Mouse (Mus musculus) heart, postnatal 14 days (tissue): ENCODE results near the gene Slc35g1. TPM values are rescaled to one million over a fixed set of nuclear protein-coding genes. Genes with fewer than 3 reads are reported as not detected.

Source experiments
- DNase-seq, 2 experiments: peaks; one replicate each; pipeline ENCODE4 v3.0.0; 2021 to 2022
- intact Hi-C: fragments of 180-260 bp; cut with DNase I; formaldehyde crosslinking; loops from one replicate; pipeline ENCODE4 v1.15.1; 2025
- long read RNA-seq, 2 experiments: library from polyadenylated mRNA; stranded (forward); transcript quantifications; one replicate each; pipeline ENCODE4 v2.0.0; 2021
- total RNA-seq, 2 experiments: library from RNA; stranded (reverse); gene quantifications; 2 replicates each; pipeline ENCODE4 v1.2.3; 2021

The Slc35g1 gene
- 1 to 10 TPM; 1.4 to 1.6 TPM for total RNA-seq
- long read RNA-seq, experiment 1, partial matches to known transcripts = 0 of 2 reads
- long read RNA-seq, experiment 1, other reads (novel, unspliced or antisense) = 0 of 2 reads
- long read RNA-seq, experiment 2, partial matches to known transcripts = 0 of 1 reads
- long read RNA-seq, experiment 2, other reads (novel, unspliced or antisense) = 1 of 1 reads

DNA sequence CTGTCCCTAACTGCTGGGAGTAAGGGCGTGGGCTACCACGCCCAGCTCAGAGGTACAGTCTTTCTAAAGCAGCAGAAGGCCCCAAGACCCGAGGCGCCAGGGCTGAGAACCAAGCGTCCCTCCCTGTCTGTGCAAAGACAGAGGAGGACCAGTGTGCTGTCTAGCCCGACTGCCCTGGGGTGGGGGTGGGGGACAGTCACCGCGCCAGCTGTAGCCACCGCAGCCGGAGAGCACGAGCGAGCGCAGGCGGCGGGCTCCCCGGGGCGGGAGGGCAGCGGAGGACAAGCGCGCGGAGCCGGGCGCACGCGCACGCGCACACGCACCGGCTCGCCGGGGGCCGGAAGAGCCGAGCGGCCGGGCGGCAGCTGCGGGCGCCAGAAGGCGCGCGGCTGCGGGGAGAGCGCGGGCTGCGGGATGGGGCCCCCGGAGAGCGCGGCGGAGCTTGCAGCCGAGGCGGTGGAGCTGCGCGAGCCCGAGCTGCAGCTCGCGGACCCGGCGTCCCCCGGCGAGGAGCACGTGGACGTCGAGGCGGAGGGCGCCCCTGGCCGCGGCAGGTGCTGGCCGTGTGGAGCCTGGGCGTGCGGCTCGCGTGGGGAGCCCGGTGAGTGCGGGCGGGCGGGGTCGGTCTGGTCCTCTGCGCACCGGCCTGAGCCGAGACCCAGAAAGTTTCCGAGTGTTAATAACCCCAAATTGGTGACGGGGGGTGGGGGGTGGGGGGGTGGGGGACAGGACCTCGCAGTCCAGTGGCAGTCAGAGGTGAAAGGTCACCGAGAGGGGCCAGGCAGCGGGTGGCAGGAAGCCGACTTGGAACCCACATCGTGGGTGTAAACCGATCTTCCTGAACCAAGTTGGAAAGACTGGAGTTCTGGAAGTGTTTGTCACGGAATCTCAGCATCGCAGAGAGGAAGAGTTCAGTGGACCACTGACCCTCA lies at the start of gene Slc35g1:
TSS of gene Slc35g1 (plus strand) at position 280 of the 932 bp plus-strand sequence.
- intact Hi-C loops = no loop called here
- DNase-seq = peak; percentile 68 to 76

DNA sequence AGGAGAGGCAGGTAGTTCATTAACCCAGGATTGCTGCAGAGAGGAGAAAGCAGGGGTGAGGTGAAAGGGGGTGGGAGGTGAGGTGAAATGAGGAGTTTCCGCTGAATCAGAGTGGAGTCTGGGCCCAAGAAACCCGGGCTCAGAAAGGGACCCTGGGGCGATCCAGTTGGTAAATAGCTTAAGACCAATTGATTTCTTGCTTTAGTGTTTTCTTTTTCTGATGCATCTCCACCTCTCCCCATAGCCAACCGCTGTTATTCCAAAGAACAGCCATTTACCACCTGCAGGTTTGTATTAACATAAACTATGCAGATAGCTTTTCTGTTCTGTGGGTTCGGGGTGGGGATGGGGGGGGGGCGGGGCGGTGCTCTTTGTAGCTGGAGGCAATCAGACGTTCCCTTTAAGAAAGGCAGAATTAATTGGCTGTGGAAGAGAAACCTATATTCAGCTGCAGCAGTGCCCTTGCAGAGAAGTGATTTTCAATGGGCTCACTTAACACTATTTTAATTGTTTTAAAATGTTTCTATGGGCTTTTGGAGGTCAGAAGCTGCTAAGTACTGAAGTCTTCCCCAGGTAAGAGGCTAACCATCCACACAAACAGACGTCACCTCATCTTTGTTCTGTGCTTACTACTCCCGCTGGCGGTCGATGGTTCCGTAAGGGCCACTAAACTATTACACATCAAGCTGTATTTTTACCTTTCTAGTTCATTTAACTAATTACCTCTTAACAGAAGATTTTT lies 47.3 kb upstream of the Slc35g1 start:
- no peak for DNase-seq
- intact Hi-C loops = no loop called here

DNA sequence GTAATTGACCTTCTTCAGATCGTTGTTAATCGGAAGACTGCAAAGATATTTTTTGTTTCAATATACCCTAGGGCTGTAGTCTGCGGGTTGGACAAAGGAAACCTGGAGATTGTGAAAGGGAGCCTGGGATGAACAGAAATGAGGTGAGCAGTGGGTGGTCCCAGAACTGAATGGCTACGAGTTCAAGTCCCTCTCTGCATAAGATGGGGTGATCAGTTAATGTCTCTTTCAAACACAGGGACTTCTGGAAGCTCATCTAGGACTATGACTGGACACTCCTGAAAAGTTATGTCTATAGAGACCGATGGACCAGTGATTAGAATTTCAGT lies 46.8 kb upstream of the Slc35g1 start:
- DNase-seq = no peak
- intact Hi-C loops = no loop called here

DNA sequence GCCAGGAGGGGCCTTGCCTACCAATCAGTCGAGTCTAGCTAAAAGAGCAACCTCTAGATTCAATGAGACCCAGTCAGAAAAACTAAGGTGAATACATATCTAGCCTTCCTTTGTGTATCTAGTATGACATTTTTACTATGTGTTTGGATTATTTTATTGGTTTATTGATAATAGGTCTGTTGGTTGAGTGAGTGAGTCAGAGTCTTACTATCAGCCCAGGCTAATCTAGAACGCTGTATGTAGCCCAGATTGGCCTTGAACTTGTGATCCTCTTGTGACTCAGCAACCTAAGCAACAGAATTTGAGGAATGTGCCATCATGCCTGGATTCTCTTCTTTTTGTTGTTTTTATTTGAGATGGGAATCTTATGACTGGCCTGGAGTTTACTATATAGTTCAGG lies 44.6 kb upstream of the Slc35g1 start:
- intact Hi-C loops = loop anchor here (5.0 to 10.0 kb wide), 3 partner anchors 99 to 276 kb away; no protein-coding TSS in a partner anchor
- DNase-seq = no peak

DNA sequence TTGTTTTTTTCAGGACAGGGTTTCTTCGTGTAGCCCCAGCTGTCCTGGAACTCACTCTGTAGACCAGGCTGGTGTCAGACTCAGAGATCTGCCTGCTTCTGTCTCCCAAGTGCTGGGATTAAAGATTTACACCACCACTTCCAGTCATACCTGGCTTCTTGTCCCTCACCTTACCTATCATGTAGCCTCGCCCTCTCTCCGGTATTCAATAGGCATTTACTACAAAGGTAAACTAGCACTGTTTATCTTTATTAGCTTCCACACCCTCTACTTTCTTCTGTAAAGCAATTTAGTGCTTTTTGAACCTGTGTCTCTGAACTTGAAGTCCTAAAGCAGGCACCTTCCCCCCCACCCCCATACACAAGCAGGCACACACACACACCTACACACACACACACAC lies 44.1 kb upstream of the Slc35g1 start:
- intact Hi-C loops = loop anchor here (1.0 to 10.0 kb wide), 4 partner anchors 99 to 396 kb away; no protein-coding TSS in a partner anchor
- no peak for DNase-seq

DNA sequence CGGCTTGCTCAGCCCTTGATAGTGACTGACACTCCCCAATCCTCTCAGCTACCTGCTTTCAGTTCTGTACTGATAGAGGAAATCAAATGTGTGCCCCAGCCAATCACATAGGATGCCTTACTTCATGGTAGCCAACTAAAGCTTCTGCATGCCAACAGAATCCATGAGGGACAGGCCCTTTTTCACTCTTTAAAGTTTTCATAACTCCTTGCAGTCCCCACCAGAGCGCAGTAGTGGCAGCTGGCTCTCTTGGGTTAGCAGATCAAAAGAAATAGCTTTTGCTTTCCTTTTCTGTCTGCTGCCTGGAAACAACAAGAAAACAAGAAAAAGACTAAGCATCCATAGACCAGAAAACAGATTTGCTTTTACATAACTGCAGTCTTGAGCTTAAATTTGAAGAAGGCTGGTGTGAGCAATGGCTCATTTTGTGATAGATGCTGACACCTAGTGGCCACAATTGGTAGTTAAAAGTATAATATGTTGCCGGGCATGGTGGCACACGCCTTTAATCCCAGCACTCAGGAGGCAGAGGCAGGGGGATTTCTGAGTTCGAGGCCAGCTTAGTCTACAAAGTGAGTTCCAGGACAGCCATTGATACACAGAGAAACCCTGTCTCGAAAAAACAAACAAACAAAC lies 43.2 kb upstream of the Slc35g1 start:
- intact Hi-C loops = loop anchor here (1.0 to 10.0 kb wide), 4 partner anchors 100 to 397 kb away; no protein-coding TSS in a partner anchor
- peak in 1 of 2 experiments; percentile 46 for DNase-seq

DNA sequence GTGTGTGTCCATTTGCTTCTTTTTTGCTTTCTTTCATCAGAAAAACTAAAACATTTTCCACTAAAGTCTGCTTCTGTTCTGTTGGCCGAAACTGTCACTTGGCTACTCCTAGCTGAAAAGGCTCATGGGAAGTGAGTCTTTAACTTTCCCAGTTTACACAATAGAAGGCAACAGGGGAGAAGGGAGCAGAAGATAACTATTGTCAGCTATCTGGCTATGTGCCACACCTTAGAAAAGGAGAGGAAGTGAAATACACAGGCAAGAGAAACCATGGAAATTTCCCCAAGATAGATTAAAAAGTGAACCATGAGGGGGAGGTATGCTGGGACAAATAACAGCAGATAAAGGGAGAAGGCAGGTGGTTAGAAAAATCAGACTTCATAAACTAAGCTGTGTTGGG lies 41.5 kb upstream of the Slc35g1 start:
- intact Hi-C loops = loop anchor here (5.0 to 10.0 kb wide), 3 partner anchors 102 to 279 kb away; no protein-coding TSS in a partner anchor
- no peak for DNase-seq

DNA sequence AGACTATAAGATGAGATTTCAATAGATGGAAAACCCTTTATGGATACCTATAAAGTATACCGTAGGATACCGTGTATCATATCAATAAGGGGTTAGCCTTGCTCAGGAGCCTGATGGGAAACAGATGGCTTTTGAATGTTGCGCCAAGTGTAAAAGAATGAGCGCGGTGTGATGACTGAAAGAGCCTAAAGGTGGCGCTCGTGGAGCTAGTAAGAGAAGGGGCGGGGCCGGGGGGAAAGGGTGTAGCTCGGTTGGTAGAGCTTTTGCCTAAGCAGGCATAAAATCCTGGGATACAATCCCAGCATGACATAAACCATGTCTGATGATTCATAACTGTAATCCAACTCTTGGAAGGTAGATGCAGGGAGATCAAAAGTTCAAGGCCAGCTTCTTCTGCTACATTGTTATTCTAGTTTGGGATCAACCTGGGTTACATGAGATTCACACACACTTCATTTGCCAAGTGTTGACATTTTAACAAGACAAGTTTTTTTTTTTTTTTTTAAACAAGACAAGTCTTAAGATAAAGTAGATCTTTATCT lies 40.9 kb upstream of the Slc35g1 start:
- DNase-seq = no peak
- intact Hi-C loops = loop anchor here (5.0 to 10.0 kb wide), 3 partner anchors 103 to 280 kb away; no protein-coding TSS in a partner anchor

DNA sequence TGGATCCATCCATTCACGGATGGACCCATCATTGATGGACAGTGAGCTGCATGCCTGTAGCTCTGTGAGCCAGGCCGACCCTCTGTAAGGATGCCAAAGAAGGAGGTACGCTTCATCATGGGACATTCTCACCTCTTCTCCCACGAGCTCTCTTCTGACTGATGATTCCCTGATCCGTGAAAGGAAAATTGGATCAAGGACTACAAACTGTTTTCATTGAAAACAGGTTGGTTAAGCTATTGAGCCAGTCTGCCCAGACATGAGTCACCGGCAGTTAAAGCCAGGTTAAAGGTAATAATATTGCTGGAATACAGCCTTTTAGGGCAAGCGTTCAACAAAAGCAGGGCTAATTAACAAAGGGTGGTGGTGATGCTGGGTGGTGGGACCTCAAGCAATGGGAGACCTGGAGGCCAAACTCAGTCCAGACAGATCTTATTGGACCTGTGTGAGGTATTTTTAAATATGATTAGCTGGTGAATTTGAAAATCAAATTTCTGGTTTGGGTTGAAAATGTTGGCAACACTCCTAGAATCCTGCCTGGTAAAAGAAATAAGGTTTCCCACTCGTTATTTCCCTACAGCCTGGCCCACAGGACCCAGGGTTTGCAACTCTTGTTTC lies 39.5 kb upstream of the Slc35g1 start:
- intact Hi-C loops = loop anchor here (10.0 kb wide), 1 partner anchor 282 kb away; no protein-coding TSS in a partner anchor
- no peak for DNase-seq

DNA sequence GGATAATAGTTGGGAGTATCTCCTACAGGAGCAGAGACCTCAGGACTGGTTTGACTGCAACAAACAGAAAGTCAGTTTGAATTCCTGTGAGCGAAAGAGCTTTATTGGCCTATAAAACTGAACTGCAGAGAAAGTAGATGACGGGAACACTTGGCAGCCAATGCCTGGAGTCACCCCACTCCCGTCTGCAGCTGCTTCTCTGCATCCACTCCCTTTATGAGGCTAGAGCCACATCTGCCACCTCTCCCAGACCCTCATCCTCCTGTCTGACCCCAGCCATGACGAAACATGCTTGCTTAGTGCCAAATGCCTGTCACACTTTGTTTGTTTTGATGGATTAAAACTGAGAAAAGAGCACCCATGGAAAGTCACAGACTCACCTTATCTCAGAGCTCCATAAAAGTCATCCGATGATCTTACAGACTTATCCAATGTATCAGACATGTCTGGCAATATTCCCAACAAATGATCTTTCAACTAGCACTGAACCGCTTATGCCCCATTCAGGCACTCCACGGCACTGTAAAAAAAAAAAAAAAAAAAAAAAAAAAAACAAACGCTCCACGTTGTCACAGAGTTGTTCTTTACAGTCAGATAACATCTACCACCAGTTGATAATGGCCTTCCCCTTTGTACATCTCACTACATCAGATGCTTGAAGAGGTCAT lies 37.7 kb upstream of the Slc35g1 start:
- intact Hi-C loops = loop anchor here (10.0 kb wide), 1 partner anchor 283 kb away; no protein-coding TSS in a partner anchor
- no peak for DNase-seq

DNA sequence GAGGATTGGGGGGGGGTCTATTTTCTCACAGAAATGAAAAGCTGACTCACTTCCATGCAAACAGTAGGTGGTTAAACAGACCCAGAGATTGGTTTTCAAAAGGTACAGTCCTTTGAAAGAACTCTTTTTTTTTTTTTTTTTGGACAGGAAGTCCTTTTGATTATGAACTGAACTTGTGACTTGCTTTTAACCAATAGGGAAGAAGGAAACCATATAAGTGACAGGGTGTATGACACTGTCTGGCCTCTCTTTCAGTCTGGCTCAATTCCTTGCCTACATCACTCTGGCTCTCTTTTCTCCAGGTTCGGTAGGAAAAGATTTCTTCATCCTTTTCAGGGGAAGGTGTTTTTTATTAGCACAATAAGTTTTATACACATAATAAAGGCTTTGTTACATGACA lies 36.5 kb upstream of the Slc35g1 start:
- intact Hi-C loops = loop anchor here (10.0 kb wide), 1 partner anchor 284 kb away; no protein-coding TSS in a partner anchor
- no peak for DNase-seq

DNA sequence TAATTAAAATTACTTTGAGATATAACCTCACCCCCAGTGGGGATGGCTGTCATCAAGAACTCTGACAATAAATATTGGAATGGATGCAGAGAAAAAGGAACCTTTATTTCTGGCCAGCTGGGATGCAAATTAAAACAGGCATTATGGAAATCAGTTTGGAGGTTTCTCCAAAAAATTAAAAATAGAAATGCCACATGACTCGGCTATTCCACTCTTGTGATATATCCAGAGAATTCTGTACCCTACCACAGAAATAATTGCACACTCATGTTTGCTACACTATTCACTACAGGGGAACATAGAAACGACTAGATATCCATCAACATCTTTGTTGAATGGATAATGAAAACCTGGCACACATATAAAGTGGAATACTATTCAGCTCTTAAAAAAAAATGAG lies 33.9 kb upstream of the Slc35g1 start:
- intact Hi-C loops = no loop called here
- no peak for DNase-seq

DNA sequence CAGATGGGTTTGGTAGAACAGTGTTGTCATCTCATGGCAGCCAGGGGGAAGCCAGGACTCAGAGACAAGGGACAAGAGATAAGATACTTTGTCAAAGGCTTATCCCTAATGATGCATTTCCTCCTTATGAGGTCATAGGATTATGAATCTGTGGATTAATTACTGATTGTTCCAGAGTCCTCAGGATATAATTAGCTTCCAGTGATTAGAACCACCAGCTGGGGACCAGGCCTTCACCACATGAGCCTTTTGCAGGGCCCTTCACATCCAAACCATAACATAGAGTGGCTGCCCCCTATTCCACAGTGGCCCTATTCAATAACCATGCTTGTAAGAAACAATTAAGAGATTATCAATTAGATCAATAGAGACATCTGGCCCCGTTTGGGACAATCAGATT lies 32.4 kb upstream of the Slc35g1 start:
- intact Hi-C loops = no loop called here
- no peak for DNase-seq

DNA sequence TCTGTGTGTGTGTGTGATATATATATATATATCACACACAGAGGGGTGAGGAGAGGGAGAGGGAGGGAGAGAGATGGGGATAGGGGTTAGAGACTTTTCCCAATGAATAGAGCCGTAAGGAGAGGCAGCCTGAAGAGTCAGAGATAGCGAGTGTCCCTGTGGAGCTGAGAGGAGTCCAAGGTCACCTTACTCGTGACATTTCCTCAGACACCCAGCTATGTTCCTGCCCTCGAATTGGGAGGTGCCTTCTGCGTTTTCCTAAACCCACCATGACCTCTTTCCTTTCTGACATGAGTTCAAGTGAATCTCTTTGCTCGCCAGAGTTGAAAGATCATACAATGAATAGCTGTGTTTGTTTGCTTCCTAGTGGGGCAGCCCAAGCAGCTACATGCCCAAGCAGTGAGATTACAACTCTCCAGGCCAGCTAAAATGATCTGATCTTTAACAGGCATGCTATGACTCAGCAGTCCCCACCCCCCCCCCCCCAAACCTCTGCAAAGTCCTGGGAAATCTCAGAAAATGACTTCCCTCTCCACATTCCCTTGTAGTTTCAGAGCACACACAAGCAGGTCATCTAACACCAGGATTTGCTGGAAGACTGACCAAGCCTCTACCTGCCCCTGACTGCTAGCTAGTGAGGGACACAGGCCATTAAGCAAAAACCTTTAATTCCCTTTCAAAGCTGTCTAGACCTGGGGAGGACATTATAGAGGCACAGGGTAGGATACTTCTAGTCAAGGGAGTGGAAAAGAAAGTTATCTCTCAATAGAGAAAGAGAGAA lies 31.7 kb upstream of the Slc35g1 start:
- intact Hi-C loops = no loop called here
- DNase-seq = no peak

DNA sequence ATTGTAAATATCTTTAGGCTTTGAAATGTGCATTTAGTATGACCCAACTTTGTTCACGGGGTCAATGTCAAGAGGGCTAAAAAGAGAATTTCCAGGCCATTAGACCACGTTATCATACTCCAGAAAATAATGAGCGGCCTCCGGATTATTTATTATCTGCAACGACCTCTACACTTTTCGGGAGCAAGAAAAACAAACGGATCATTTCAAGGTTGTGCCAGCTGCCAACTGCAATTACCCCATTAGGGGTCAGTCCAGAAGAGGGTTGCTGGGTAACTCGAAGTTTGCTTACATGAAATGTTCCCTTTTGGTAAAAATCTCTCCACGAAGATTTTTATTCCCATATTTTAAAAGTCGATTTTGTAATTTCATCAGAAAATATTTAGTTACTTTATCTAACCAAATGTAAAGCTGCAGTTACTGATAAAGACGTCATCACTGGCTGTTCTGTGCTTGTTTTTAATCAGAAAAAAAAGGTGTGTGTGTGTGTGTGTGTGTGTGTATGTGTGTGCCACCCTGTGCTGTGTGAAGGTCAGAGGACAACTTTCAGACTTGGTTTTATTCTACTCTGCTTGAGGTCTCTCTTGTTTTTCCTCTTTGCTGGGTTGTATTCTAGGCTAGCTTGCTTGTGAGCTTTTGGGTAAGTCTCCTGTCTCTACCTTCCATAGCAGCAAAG lies 30.7 kb upstream of the Slc35g1 start:
- intact Hi-C loops = no loop called here

DNA sequence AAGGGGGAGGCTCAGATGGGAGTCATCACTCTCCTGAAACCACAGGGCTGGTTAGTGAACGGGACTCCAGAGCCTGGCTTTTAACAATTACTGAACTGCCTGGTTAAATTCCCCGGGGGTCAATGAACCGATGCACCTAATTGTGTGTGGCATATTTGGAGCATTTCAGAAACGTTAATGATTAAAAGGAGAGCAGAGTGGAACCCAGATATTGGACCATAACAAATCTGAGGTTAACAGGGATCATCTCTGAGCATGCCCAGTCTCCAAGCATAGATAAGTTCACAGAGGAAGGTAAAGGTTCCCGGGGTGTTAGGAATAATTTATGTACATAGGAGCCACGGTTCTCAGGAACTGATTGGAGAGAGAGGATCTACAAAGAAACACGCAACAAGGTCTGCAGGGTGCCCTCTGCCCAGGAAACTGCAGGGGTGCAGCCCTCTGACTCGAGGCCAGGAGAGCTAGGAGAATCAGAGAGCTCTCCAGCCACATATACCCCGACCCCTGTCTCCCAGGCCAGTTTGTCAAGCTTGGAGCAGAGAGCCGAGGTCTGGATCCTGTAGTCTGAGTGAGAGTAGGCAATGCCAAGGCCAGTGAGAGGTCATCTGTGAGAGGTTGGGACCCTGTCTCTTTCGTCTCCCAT lies 23.2 kb upstream of the Slc35g1 start:
- no peak for DNase-seq

More for the DNA sequence above, 30.7 kb upstream of the Slc35g1 start:
- DNase-seq = no peak

DNA sequence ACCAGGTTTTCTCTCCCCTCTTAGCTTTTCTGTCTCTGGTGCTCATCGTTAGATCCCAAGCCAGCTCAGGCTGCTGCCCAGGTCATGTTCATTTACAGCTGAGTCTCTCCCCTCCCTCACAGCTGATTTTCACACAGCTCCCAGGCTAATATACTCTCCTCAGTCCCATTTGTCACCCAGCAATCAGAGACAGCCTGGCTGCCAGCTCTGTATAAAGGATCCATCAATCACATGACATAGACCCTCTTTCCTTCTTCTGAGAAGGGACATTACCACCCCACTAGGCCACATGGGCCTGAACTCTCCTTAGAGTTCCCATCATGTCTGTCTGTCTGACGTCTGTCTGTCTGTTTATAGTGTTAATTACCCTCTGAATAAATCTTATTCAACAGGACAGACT lies 22.4 kb upstream of the Slc35g1 start:
- intact Hi-C loops = no loop called here
- DNase-seq = no peak

More for the DNA sequence above, 23.2 kb upstream of the Slc35g1 start:
- intact Hi-C loops = no loop called here
